23 mouse cellular contexts compared by ENCODE assay signal in the genomic region with DNA sequence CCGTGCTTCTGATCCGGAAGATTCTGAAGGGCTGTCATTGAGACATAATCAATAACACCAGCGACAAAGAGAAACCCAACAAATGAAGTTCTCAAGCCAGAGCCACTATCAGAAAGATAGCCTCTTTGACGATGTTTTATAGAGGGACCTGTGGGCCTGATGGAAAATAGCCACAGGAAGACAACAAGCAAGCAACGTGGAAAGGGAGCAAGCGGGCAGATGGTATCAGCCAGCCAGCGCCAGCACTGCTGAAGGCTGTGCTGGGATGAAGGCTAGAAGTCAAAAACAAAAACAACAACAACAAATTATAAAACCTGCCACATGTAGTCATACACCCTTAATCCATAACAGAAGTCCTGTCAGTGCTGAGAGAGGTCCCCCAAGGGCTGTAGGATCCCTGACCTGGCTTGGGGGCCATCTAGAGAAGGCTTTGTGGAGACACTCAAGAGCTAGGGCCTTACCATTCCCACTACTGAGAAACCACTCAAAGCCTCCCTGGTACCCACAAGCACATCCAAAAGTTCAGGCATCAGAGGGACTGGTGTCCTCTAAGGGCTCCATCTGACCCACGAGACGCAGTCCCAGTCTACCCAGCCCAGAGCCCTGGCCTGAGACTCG. TPM values are rescaled to one million over a fixed set of nuclear protein-coding genes. Genes with fewer than 3 reads are reported as not detected.
"Had no signal": no experiment of that assay in that cellular context is flagged by ENCODE, and none has a peak within 500 bp of the region (broad histone marks: within the 10 kb centered on the region; RNA-seq: fewer than 3 reads in every experiment).

No protein-coding gene starts in this region.

- H3K27me3 ChIP-seq: limb, embryonic 13.5 days; lung, embryonic 15.5 days; neural tube, embryonic 12.5 days; neural tube, embryonic 15.5 days had no signal

- DNase-seq: kidney, postnatal 14 days; kidney, postnatal 4 days; layer of hippocampus, adult 9-11 months; liver; lung, adult 18-20 months; lung, postnatal 10 days; lung, postnatal 36 days; midbrain, embryonic 14.5 days; thymus, adult 2 months; thymus, postnatal 14 days; thymus, postnatal 4 days had no signal

- H3K4me1 ChIP-seq: lung, embryonic 15.5 days; midbrain, embryonic 10.5 days; neural tube, embryonic 12.5 days; neural tube, embryonic 15.5 days had no signal

- H3K4me3 ChIP-seq: limb, embryonic 10.5 days; limb, embryonic 13.5 days; liver, embryonic 12.5 days; liver, embryonic 15.5 days; lung, embryonic 15.5 days; megakaryocyte, embryonic 14.5 days; midbrain, embryonic 10.5 days; neural tube, embryonic 12.5 days; neural tube, embryonic 15.5 days had no signal

- H3K4me2 ChIP-seq: limb, embryonic 13.5 days; liver, embryonic 12.5 days; liver, embryonic 15.5 days; lung, embryonic 15.5 days; neural tube, embryonic 12.5 days; neural tube, embryonic 15.5 days had no signal

- ATAC-seq: liver, embryonic 12.5 days had no signal

- H3K9ac ChIP-seq: limb, embryonic 13.5 days; liver, embryonic 12.5 days; liver, embryonic 15.5 days; lung, embryonic 15.5 days; neural tube, embryonic 12.5 days; neural tube, embryonic 15.5 days had no signal

- H3K36me3 ChIP-seq: limb, embryonic 10.5 days; limb, embryonic 13.5 days; liver, embryonic 12.5 days; liver, embryonic 15.5 days; lung, embryonic 15.5 days; midbrain, embryonic 10.5 days; neural tube, embryonic 12.5 days; neural tube, embryonic 15.5 days had no signal

- H3K27ac ChIP-seq: limb, embryonic 10.5 days; limb, embryonic 13.5 days; liver, embryonic 12.5 days; liver, embryonic 15.5 days; lung, embryonic 15.5 days; midbrain, embryonic 10.5 days; neural tube, embryonic 12.5 days; neural tube, embryonic 15.5 days; stomach, postnatal 0 days had no signal

- H3K9me3 ChIP-seq: limb, embryonic 10.5 days; limb, embryonic 13.5 days; liver, embryonic 12.5 days; liver, embryonic 15.5 days; lung, embryonic 15.5 days; megakaryocyte, embryonic 14.5 days; midbrain, embryonic 10.5 days; neural tube, embryonic 12.5 days; neural tube, embryonic 15.5 days had no signal

RNA-seq across cellular contexts. Expression of gene Zfyve28, which starts 13.5 kb away (rescaled TPM):
- polyA plus RNA-seq: liver, embryonic 12.5 days had no signal

RNA-seq across cellular contexts. Expression of gene Cfap99, which starts 13.6 kb away (rescaled TPM):
- polyA plus RNA-seq: kidney, embryonic 16.5 days; limb, embryonic 10.5 days; limb, embryonic 13.5 days; liver, embryonic 12.5 days; liver, embryonic 15.5 days; midbrain, embryonic 10.5 days; midbrain, embryonic 14.5 days; neural tube, embryonic 12.5 days; neural tube, embryonic 15.5 days; stomach, embryonic 14.5 days; thymus, adult 2 months had no signal
